Mouse (Mus musculus) heart, embryonic 11.5 days (tissue): Measurements from ENCODE around the gene Nfkb1. TPM values are rescaled to one million over a fixed set of nuclear protein-coding genes. Genes with fewer than 3 reads are reported as not detected.
A peak's percentile ranks its signal among the peaks of the same experiment; 100 is the strongest.

Experiments
- ATAC-seq: fragments of 200-750 bp; cut with Nextera tagmentation; replicated peaks from 2 replicates; pipeline ENCODE4 v1.8.0; 2017; ENCODE audit warnings: moderate library complexity; ENCODE audit not compliant: insufficient number of reproducible peaks, low FRiP score, low TSS enrichment
- H3K27ac ChIP-seq: fragments of 300-500 bp; sonication (generic); 2 replicates; pipeline ENCODE4 v1.5.1; 2014; ENCODE audit warnings: mild to moderate bottlenecking, low read depth, low read length
- H3K27me3 ChIP-seq: fragments of 300-500 bp; sonication (generic); 2 replicates; pipeline ENCODE4 v1.6.1; 2014; ENCODE audit warnings: mild to moderate bottlenecking, low read length, mixed read lengths; ENCODE audit not compliant: control insufficient read depth, insufficient read depth
- H3K36me3 ChIP-seq: fragments of 300-500 bp; sonication (generic); 2 replicates; pipeline ENCODE4 v1.6.1; 2014; ENCODE audit warnings: mild to moderate bottlenecking, low read length, moderate library complexity, mixed read lengths; ENCODE audit not compliant: control insufficient read depth, insufficient read depth
- H3K4me1 ChIP-seq: fragments of 300-500 bp; sonication (generic); 2 replicates; pipeline ENCODE4 v1.6.1; 2014; ENCODE audit warnings: low read length; ENCODE audit not compliant: control insufficient read depth, insufficient read depth
- H3K4me2 ChIP-seq: fragments of 300-500 bp; sonication (generic); 2 replicates; pipeline ENCODE4 v1.6.1; 2014; ENCODE audit warnings: mild to moderate bottlenecking, moderate library complexity
- H3K4me3 ChIP-seq: fragments of 300-500 bp; sonication (generic); 2 replicates; pipeline ENCODE4 v1.5.1; 2014; ENCODE audit warnings: low read depth, low read length
- H3K9ac ChIP-seq: fragments of 300-500 bp; sonication (generic); 2 replicates; pipeline ENCODE4 v1.6.1; 2014; ENCODE audit warnings: mild to moderate bottlenecking, low read depth, low read length, moderate library complexity
- H3K9me3 ChIP-seq: fragments of 300-500 bp; sonication (generic); replicated peaks from 2 replicates; pipeline ENCODE4 v1.6.1; 2016; ENCODE audit warnings: low read length; ENCODE audit not compliant: control insufficient read depth
- WGBS: fragments of 180-500 bp; shearing (Covaris S2); extraction: QIAGEN DNeasy Blood & Tissue Kit; methylation state at CpG from one replicate; pipeline ENCODE4 v1.1.7; 2014; ENCODE audit not compliant: insufficient replicate concordance; 5-methylcytosine and 5-hydroxymethylcytosine counted together
- polyA plus RNA-seq: library from polyadenylated mRNA; unstranded; fragments of >200 nt; fragmentation: Nextera tagmentation; extraction: Ambion mirVana; gene quantifications from 2 replicates; pipeline ENCODE4 v1.2.1, GENCODE M21; 2014

Nfkb1 gene
- polyA plus RNA-seq = 15.4 and 17.8 TPM in 2 replicates

- ATAC-seq = peak; percentile 66
- Histone ChIP-seq H3K4me2 (peak within 1 kb of the TSS; percentile 84), H3K4me1 (peaks cover 37% of the 10 kb centered on the region), H3K27ac (peak within 1 kb of the TSS; percentile 97), H3K27me3 (no peaks in the 10 kb centered on the region), H3K9ac (peak within 1 kb of the TSS; percentile 100), H3K36me3 (no peaks in the 10 kb centered on the region), H3K9me3 (no peaks in the 10 kb centered on the region), H3K4me3 (peak within 1 kb of the TSS; percentile 88)
- WGBS = under 1% methylated on average over 72 of the region's 102 CpGs
Measured at GRCm38 (mm10) chr3:135691191-135692131, at the start of gene Nfkb1. TSS of gene Nfkb1 (minus strand) at chr3:135691547.

DNA sequence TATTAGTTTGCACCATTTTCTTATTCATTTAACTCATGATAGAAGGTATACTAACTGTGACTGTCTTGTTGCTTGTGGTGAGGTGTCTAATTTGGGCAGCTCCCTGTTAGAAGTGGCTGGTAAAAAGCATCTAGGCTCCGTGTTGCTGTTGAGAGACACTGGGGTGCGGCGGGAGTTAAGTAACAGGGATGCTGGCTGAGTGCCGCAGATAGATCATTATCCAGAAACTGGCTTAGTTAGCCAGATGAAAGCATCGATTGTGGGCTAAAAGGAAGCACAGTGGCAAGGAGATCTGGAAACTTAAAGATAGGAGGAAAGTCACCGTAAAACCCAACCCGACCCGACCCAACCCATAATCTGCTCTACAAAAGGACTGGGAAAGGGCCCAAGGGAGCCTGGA is 49.4 kb upstream of the Nfkb1 start:
- H3K4me2 ChIP-seq = no peak overlapping the region
- WGBS = 70% methylated on average over 8 of the region's 8 CpGs
- H3K4me1 ChIP-seq = 0 out of 2 replicates have a peak, but pooled peaks cover 4% of the 10 kb centered on the region
- H3K9ac ChIP-seq = no peak overlapping the region
- no peaks in the 10 kb centered on the region for H3K27me3 ChIP-seq
- no peak overlapping the region for H3K27ac ChIP-seq
- no peak overlapping the region for H3K4me3 ChIP-seq
- no peaks in the 10 kb centered on the region for H3K9me3 ChIP-seq
- H3K36me3 ChIP-seq = no peaks in the 10 kb centered on the region
- ATAC-seq = no peak

DNA sequence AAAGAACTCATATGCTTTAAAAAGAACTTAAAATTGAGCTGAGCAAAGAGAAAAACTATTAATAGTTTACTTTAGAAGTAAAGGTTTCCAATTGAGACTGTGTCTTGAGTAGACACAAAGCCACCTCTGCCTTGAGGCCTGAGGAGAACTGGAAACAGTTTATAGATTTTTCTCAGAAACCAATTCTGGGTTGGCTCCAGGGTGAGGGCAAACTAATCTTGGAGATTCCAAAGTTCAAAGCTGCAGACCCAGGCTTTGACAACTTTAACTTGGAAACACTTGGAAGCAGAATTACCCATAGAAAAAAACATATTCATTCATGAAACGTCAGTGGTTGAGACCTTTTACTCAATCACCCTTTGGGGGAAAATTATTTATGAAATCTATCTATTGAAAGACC is 43.4 kb upstream of the Nfkb1 start:
- no peak overlapping the region for H3K4me2 ChIP-seq
- H3K9ac ChIP-seq = no peak overlapping the region
- H3K9me3 ChIP-seq = no peaks in the 10 kb centered on the region
- WGBS = 68% methylated on average over 1 of the region's 1 CpGs
- H3K4me3 ChIP-seq = no peak overlapping the region
- H3K27me3 ChIP-seq = no peaks in the 10 kb centered on the region
- no peak overlapping the region for H3K27ac ChIP-seq
- no peaks in the 10 kb centered on the region for H3K36me3 ChIP-seq
- no peak for ATAC-seq
- peaks cover 8% of the 10 kb centered on the region for H3K4me1 ChIP-seq

DNA sequence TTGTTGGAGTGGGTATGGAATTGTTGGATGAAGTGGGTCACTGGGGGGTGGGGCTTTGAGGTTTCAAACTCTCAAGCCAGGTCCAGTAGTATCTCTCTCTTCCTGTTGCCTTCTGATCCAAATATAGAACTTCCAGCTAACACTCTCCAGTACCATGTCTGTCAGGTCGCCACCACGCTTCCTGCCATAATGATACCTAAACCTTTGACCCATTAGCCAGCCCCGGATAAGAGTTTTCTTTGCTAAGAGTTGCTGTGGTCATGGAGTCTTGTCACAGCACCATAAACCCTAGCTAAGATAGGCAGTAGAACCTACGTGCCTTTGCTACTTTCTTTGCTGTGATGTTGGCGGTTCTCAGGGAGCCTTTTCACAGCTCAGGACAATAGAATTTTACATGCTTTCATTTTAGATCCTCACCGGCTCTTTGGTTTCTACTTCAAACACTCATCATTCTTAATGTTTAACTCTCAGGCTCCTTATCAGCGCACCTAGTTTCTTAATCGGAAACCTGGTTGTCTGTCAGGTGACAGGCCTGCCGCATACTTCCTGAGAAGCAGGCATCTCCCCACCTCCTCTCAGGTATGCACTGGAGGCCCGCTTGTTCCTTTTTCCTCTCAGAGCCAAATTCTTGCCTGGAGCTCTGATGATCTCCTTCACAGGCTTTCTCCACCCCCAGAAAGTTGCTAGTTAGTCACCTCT is 41.5 kb upstream of the Nfkb1 start:
- Histone ChIP-seq H3K9ac (no peak overlapping the region), H3K4me1 (peaks cover 5% of the 10 kb centered on the region), H3K27ac (no peak overlapping the region), H3K9me3 (no peaks in the 10 kb centered on the region), H3K4me2 (no peak overlapping the region), H3K27me3 (no peaks in the 10 kb centered on the region), H3K36me3 (no peaks in the 10 kb centered on the region), H3K4me3 (no peak overlapping the region)
- 79% methylated on average over 10 of the region's 10 CpGs for whole genome bisulfite sequencing
- no peak for ATAC-seq

DNA sequence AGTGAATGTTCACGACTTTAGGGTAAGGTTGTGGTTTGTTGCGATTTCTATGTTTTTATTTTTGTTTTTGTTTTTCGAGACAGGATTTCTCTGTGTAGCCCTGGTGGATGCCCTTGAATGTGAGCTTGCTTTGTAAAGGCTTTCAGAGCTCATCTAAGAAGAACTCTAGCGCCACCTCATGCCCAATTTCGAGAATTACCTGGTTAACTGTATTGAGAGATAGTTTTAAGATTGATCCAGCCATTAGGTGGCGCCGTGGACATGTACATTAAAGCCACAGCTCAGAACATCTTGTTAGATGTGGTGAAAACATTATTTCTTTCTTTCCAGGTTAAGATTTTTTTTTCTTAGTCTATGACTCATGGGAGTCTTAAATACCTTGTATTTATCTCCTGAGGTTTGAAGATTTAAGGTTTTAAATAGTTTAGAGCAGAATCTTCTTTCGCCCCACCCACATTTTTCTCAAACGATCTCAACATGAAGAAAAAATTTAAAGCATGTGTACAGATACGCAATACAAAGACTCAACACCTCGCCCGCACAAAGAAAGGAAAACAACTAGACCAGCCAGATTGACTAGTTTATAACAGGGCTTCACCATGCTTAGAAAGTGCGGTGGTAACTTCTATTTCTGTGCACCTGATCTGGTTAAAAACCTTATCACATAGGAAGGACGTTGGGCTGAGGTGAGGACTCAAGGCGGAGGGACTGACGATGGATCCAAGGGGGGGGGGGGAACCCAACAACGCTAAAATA is 40.1 kb upstream of the Nfkb1 start:
- ATAC-seq = peak; percentile 52; the same call in 1 of the 2 replicates
- peaks cover 7% of the 10 kb centered on the region for H3K4me1 ChIP-seq
- H3K4me3 ChIP-seq = no peak overlapping the region
- no peaks in the 10 kb centered on the region for H3K9me3 ChIP-seq
- no peaks in the 10 kb centered on the region for H3K36me3 ChIP-seq
- no peak overlapping the region for H3K9ac ChIP-seq
- H3K4me2 ChIP-seq = peak overlapping the region; percentile 22; the same call in 1 of the 2 replicates
- no peaks in the 10 kb centered on the region for H3K27me3 ChIP-seq
- WGBS = 20% methylated on average over 17 of the region's 17 CpGs
- H3K27ac ChIP-seq = no peak overlapping the region

GRCm38 (mm10) chr3:135730790-135731189 is 39.4 kb upstream of the Nfkb1 start:
- 39% methylated on average over 9 of the region's 9 CpGs for WGBS
- Histone ChIP-seq H3K9me3 (no peaks in the 10 kb centered on the region), H3K27me3 (no peaks in the 10 kb centered on the region), H3K27ac (no peak overlapping the region), H3K4me1 (peaks cover 7% of the 10 kb centered on the region), H3K36me3 (no peaks in the 10 kb centered on the region), H3K4me3 (no peak overlapping the region), H3K9ac (no peak overlapping the region), H3K4me2 (peak overlapping the region; percentile 51)
- 0 out of 2 replicates have a peak, but pooled peaks have one; percentile 35 for ATAC-seq

- no peaks in the 10 kb centered on the region for H3K27me3 ChIP-seq
- H3K36me3 ChIP-seq = no peaks in the 10 kb centered on the region
- H3K4me3 ChIP-seq = no peak overlapping the region
- WGBS = 89% methylated on average over 5 of the region's 5 CpGs
- ATAC-seq = no peak
- H3K4me2 ChIP-seq = no peak overlapping the region
- H3K9me3 ChIP-seq = no peaks in the 10 kb centered on the region
- H3K27ac ChIP-seq = no peak overlapping the region
- no peak overlapping the region for H3K9ac ChIP-seq
- peaks cover 7% of the 10 kb centered on the region for H3K4me1 ChIP-seq
Measured at GRCm38 (mm10) chr3:135729575-135729974, 38.2 kb upstream of the Nfkb1 start.

- Histone ChIP-seq H3K9ac (no peak overlapping the region), H3K27me3 (no peaks in the 10 kb centered on the region), H3K27ac (no peak overlapping the region), H3K4me2 (no peak overlapping the region), H3K36me3 (no peaks in the 10 kb centered on the region), H3K4me1 (peaks cover 7% of the 10 kb centered on the region), H3K9me3 (no peaks in the 10 kb centered on the region), H3K4me3 (no peak overlapping the region)
- 76% methylated on average over 6 of the region's 6 CpGs for WGBS
- no peak for ATAC-seq
Measured at GRCm38 (mm10) chr3:135728900-135729299, 37.6 kb upstream of the Nfkb1 start.
